Mouse (Mus musculus) urinary bladder, postnatal 10 days (tissue): Measurements from ENCODE around the gene Cmtr2.

Source experiments
- DNase-seq: peaks from one replicate; pipeline ENCODE4 v3.0.0; 2022; ENCODE audit warnings: low spot score

The Cmtr2 gene

GRCm38 (mm10) chr8:110215365-110215764 is at the start of gene Cmtr2:
Cmtr2 (plus strand) TSS chr8:110215665.
- no peak for DNase-seq

- DNase-seq, result no peak
Measured at GRCm38 (mm10) chr8:110166270-110166669, 49.2 kb upstream of the Cmtr2 start.

- DNase-seq, result no peak
Measured at GRCm38 (mm10) chr8:110168046-110168445, 47.4 kb upstream of the Cmtr2 start, which contains the start of gene Calb2. Calb2 (minus strand) TSS chr8:110168210.

- no peak for DNase-seq
Measured at GRCm38 (mm10) chr8:110172161-110172560, 43.3 kb upstream of the Cmtr2 start.

- DNase-seq, result no peak
Measured at GRCm38 (mm10) chr8:110174826-110175225, 40.6 kb upstream of the Cmtr2 start.

GRCm38 (mm10) chr8:110177359-110178155 is 37.9 kb upstream of the Cmtr2 start:
- DNase-seq, result no peak

GRCm38 (mm10) chr8:110182735-110183367 is 32.6 kb upstream of the Cmtr2 start:
- no peak for DNase-seq

GRCm38 (mm10) chr8:110183748-110184147 is 31.7 kb upstream of the Cmtr2 start:
- DNase-seq, result no peak

GRCm38 (mm10) chr8:110185538-110185937 is 29.9 kb upstream of the Cmtr2 start:
- no peak for DNase-seq

GRCm38 (mm10) chr8:110188961-110189750 is 26.3 kb upstream of the Cmtr2 start:
- DNase-seq, result no peak

- no peak for DNase-seq
Measured at GRCm38 (mm10) chr8:110196678-110197077, 18.8 kb upstream of the Cmtr2 start.

- DNase-seq, result no peak
Measured at GRCm38 (mm10) chr8:110201806-110202205, 13.7 kb upstream of the Cmtr2 start.

GRCm38 (mm10) chr8:110216253-110216652 is 788 bp downstream of the Cmtr2 start:
- DNase-seq, result no peak

GRCm38 (mm10) chr8:110217198-110217597 is 1.7 kb downstream of the Cmtr2 start:
- DNase-seq, result no peak

- peak; percentile 98 for DNase-seq
Measured at GRCm38 (mm10) chr8:110217681-110218131, 2.2 kb downstream of the Cmtr2 start.

GRCm38 (mm10) chr8:110218511-110218910 is 3.0 kb downstream of the Cmtr2 start:
- DNase-seq, result no peak

GRCm38 (mm10) chr8:110220936-110221335 is 5.5 kb downstream of the Cmtr2 start:
- DNase-seq, result no peak

GRCm38 (mm10) chr8:110230803-110231202 is 15.3 kb downstream of the Cmtr2 start:
- DNase-seq, result no peak

GRCm38 (mm10) chr8:110242278-110243177 is 27.1 kb downstream of the Cmtr2 start:
- DNase-seq, result no peak

GRCm38 (mm10) chr8:110244566-110244965 is 29.1 kb downstream of the Cmtr2 start:
- DNase-seq, result no peak

- DNase-seq, result no peak
Measured at GRCm38 (mm10) chr8:110247238-110247637, 31.8 kb downstream of the Cmtr2 start.
